Mouse (Mus musculus): ENCODE results near the gene Camk1.

DNA sequence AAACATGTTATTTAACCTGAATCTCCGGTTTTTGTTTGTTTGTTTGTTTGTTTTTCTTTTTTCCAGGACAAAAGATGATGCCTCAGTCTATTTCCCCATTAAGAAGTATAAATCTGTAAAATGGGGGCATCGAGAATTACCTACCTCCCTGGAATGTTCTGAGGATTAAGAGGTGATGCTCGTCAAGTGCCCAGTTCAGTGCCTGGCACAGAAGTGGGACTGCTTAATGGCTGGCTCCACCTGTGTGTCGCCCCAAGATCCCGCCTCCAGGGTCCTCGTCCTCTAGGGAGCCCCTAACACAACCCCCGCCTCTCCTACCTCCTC lies 33.4 kb upstream of the Camk1 start:
- TF ChIP-seq TAL1 (IDR thresholded peaks at IDR 0.05; ENCODE audit: low read length) (no peak), GATA1 (IDR thresholded peaks at IDR 0.05; ENCODE audit: low read length) (no peak)

Data from erythroblast, embryonic 14.5 days (primary cell).